Mouse (Mus musculus) cerebellum, adult 11 months (tissue): ENCODE data around the gene Bmper.

ENCODE experiments used
- DNase-seq: peaks from one replicate; pipeline ENCODE4 v3.0.0; 2022

Bmper gene

DNA sequence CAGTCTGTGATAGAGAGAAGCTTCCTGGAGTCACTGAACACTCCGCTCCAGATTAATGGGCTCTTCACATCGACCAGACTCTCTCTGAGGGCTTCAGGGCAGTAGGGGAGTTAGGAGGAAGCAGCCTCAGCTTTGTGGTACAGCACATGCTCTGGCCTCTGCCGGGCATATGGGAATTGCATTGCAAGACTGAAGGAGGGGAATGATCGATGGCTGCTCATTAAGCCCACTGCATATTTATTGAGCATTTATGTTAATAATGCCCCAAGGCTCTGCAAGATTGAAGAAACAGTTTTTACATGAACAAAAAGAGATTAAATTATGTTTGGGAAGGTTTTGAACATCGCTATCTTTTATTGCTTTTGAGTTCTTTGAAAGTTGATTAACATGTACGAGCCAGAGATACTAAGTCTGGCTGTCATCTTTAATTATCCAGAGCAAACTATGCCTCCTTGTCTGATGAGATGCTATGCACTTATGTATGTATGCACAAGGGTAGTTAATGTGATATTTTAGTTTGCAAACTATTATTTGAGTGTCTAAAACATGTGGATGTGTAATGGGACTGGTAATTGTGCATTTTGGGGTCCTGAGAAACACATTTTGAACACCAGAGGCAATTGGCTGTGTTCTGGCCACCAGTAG is 13.9 kb downstream of the Bmper start:
- DNase-seq: no peak

DNA sequence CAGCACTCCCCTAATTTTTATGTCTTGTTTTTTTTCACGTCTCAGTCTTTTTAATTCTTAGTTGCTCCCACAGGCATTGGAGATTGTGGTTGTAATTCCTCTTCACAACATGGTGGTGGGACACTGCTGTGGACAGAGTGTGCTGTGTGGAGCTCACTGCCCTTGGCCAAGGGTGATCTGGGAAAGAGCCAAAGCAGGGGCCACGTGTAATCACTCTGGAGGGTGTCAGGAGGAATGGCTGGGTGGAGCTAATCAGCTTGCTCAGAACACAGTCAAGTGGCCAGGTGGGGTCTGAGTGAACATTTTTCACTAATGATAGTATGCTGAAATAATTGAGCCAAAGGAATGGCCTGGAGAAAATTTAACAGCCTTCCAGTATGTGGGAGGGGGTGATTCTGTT is 16.1 kb downstream of the Bmper start:
- DNase-seq: no peak

DNA sequence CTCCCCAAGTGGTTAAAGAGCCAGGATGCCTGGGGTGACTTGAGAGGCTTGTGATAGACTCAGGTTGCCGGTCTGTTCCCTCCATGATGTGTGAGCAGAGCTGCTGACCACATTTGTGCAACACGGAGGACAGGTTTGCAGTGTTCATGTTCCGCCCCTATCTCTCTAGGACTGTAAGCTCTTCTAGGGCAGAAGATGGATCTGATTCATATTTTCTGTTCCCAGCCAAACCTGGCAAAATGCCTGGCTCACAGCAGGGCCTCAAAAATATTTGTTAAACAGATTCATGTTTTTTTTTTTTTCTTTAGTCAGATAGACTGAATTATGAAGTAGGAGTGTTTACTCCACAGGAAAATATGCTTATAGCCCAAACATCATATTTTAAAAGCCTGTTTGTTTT is 20.0 kb downstream of the Bmper start:
- DNase-seq: peak; percentile 10

DNA sequence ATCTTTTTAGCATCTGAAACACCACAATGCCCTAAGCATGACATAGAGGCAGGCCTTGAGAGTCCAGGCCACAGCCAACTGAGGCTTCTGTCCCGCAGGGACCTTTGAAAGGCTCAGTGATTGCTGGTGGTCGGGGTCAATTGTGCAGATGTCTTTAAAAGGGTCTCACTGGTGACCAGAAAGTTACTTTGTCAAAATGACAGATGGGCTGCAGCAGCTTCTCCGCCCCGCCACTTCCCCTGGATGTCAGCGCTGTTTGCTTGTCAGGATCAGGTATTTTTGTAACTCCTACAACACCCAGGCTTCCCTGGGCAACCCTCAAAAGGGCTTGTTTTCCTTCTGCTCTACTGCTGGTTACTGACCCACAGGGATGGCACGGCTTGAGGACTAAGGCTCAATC is 21.0 kb downstream of the Bmper start:
- DNase-seq: no peak

DNA sequence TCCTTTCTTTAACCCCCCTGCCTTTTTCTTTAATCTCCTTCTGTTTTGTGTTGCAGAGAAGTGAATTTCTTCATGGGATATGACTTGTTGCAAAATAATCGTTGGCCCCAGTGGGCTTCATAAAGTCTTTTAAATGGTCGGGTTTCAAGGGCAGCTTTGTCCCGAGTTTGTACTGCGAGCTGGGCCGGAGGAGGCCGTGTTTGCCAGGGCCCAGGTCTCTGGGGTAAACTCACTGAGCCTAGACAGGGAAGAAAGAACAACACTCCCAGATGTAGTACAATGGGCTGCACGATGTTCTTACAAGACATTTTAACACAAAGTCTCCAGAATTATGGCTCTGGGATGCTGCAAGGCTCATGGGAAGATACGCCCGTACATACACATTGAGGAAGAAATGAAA is 23.5 kb downstream of the Bmper start:
- no peak for DNase-seq

DNA sequence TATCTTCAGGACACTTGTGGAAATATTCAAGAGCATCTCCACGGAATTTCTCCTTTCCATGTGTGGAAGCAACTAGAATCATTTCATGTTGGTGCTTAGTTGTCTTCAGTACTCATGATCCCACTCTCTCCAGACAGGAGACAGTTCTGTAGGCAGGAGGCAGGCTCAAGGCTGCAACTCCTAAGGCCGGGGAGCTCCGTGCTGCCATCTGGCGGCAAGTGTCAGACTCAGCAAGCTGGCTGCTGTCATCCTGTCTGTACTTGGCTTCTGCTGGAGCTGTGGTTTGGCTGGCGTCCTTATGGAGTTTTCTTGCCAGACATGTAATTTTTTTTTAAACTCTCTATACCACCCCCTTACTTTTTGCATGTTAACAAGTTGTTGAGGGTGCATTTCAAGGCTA is 27.1 kb downstream of the Bmper start:
- peak; percentile 53 for DNase-seq

DNA sequence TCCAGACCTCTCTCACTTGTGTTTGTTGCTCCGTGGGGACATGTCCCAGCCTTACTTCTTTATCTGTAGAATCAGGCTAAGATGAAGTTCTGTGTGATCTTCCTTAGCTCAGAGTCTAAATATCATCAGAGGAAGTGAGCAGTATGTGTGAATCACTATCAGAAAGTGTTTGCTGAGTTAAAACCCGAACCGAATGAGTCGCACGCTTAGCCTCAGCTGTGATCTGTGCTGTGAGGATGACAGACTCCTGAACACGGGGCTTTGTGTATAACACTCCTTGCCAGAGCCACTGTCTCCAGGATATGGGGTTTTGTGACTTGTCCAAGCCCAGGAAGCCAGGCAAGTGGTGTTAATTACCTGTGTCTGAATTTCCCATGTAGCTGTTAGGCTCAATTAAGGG is 28.1 kb downstream of the Bmper start:
- DNase-seq: no peak

DNA sequence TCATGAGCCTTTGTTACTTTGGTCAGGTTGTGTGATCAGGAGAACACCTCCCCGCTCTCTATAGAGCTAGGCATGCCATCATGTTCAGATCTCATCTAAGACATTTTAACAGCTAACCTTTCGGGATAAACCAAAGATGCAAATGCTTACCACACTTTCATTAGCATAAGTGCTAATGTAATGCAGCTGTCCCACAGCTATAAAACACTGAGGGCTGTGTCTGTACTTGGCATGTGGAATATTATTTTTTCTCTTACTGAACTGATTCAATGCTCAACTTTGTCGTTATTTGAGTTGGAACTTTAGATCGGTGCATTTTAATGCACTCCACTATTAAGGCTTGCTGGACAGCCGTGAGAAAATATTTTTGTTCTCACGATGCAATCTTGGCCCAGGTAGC is 30.7 kb downstream of the Bmper start:
- no peak for DNase-seq

DNA sequence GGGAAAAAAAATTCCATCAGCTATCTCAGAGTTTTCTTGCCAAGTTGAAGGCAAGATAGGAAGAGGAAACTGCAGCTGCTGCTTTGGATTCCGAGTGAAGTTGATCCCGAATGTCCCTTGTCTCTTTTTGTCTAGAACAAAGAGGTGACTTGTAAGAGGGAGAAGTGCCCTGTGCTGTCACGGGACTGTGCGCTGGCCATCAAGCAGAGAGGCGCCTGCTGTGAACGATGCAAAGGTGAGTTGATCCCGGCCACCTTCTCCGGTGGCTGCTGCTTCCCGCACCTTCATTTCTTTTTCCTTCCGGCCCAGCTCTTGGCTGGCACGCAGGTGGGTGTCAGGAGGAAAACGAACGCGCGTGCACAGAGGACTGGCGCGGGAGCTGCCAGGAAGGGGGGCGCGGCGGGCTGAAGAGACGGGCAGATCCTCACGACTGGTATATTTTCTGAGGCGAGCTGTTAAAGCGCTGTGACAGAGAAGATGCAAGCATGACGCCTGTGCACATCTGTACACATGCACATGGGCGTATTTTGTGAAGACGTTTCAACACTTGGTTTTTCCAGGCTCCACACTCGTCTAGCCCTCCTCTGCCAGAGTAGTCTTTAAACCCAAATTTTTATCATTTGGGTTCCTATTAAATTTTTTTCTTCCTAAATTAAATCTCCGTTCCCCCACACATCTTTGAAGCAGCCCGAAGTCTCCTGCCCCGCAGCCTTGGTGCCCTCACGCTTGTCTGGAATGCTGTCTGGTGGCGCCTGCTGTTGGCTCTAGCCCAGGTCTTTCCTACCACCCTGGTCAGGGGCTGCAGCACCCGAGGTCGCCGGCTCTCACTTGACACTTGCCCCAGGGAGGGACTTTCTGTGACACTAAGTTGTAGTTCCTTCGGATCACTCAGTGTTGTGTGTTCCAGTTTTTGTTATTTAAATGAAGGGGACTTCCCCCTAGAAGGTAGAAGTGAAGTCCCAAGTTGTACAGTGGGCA is 31.6 kb downstream of the Bmper start:
- DNase-seq: no peak

DNA sequence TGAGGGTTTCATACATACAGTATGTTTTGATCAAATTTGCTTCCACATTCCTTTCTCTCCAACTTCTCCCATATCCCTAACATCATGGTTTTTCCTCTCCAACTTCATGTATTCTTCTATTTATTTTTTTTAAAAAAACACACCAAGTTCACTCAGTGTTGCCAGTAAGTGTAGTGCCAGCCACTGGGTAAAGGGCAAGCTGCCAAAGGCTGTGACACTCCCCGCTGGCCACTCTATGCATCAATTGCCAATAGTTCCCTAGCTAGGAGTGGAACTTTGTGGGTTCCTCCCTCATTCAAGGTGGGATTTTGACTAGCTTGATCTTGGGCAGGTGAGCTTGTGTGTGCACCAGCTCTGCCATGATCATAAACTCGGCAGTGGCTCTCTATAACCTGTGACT is 33.0 kb downstream of the Bmper start:
- DNase-seq: no peak

DNA sequence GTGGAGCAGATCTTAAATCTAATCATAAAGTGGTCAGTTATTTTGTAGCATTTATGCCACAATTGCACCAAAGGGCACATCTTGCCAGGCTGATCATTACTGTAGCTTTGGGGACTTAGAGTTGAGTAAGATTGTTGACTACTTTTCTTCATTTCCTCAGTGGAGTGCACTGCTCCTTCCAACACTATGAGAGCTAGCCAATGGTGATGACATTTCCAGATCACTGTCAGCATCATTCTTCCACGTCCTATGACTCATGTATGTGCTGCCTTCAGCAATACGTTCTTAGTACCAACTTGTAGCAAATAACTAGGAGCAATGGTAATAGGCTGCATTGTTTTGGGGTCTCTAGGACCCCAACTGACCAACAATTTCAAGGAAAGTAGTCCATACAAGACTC is 33.7 kb downstream of the Bmper start:
- no peak for DNase-seq

DNA sequence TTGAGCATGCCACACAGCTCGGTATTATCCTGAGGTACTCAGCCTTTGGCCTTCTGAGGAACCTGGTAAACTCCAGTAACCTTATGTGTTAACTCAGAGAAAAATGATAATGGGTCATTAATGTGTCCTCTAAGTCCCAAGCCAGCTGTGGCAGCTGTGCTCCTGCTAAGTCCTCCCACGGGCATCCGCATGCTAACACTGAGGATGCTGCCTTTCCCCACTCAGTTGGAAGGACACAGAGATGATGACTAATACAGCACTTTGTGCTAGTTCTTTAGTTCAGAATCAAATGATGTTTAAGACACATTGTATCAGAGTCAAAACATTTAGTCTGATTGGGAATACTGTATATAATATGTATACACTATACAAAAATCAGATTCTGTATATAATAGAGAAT is 39.0 kb downstream of the Bmper start:
- DNase-seq: no peak

DNA sequence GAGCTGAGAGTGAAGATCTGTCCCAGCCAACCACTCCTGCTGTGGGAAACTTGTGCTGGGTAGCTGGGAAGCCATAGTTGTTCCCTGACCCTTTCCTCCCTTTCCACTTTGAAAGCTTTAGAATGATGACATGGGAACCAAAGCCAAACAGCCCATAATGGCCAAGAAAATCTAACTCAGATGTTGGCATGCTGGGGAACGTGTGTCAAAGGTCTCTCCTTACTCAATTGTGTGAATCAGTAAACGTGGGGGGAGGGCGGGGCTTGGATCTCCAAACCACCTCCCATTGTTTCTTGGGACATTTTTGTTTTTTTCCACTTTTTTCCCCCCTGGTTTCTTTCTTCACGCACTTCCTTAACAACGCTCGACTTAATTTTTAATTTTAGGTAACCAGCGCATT is 40.0 kb downstream of the Bmper start:
- no peak for DNase-seq

DNA sequence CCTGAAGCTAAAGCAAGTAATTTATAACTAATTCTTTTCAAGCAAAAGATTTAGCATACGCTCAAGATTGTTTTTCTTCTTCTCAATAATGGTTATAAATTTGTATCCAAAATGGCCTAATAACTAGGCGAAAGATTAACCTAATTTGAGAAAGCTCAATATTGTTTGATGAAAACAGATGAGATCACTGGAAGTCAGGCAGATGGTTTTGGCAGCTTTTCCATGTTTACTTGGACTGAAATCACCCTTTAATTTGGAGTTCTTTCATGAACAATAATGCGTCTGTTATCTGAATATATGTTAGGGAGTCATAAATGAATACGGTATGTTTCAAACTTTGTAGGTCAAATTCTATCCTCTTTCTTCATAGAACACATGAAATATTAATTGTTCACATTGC is 41.6 kb downstream of the Bmper start:
- no peak for DNase-seq

DNA sequence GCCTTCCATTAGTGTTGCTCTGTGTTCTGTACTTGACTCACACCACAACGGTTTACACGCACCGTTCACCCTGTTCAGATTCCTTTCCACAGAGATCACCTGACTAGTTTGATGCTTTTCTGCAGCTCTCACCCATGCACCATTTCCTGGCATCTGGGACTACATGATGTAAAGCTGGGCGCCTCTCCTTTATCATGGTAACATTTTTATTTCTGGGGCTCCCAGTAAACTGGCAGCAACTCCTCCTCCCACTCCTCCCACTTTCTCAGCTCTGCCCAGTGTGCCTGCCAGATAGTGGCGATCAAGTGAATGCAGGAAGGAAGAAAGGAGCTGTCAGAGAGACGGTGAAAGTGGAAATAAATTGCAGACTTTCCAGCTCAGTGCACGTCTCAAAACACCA is 45.7 kb downstream of the Bmper start:
- DNase-seq: no peak

DNA sequence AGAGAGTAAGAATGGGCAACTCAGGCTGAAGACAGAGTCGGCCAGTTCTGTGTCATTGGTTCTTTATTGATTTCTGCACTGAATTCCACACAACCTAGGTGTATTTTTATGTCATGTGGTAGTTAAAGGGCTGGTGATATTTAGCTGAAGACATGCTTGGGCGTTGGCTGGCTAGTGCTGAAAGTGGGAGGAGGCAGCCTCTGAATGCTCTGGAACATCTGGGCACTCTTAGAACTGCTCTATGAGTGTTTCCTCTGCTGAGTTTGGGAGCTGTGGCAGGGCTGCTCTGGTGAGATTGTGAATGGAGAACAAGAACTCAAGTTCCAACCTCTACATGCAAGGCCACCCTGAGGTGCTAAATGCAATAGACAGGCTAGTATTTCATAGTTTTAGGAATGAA is 46.2 kb downstream of the Bmper start:
- DNase-seq: no peak

DNA sequence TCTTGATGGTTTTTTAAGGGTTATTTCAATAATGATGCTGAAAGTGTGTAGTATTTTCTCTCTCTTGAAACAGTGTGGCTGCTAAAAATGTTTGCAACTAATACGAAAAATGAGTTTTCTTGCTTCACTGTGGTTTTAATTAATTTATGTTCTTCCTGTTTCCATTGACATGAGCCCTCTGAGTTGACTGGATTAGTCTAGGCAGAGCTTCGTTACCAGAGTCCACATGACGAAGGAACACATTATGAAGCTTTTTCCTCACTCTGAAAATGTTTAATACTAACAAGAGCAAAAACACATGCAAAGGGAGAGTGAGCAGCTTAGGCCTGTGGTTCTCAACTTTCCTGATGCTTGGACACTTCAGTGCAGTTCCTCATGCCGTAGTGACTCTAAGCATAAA is 53.4 kb downstream of the Bmper start:
- DNase-seq: no peak

DNA sequence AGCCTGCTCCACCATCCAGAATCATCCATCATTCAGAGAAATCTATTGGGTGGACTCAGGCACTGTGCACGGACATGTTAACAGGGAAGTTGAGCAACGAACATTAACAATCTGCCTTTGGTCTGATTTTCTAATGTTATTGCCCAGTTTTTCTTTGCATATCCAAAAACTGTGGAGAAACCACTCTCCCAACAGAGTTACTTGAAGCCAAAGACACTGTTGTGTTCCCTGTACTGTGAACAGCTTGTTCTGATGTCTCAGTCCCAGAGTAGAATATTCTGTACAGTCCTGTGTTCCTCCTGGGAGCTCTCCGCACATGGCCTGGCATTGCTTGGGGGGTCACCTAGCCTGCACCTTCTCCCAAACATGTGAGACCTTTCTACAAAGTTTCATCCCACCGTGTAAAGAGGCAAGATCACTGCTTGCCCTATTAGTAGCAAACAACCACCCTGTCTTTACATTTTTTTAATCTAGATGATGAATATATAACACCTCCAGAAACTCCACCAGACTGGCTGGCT is 62.1 kb downstream of the Bmper start:
- no peak for DNase-seq

DNA sequence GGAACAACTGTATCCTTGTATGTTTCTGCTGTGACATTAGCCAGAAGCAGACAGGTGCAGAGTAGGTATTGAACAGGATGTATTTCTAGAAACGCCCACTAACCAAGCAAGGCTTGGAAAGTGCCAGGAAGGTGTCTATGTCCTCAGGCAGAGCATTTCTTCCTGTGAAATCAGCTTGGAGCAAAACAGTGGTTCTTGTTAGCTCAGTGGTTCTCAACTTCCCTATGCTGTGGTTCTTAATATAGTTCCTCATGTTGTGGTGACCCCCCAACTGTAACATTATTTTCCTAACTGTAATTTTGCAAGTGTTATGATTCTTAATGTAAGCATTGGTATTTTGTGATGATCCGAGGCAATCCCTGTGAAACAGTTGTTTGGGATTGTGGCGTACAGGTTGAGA is 70.7 kb downstream of the Bmper start:
- DNase-seq: no peak

DNA sequence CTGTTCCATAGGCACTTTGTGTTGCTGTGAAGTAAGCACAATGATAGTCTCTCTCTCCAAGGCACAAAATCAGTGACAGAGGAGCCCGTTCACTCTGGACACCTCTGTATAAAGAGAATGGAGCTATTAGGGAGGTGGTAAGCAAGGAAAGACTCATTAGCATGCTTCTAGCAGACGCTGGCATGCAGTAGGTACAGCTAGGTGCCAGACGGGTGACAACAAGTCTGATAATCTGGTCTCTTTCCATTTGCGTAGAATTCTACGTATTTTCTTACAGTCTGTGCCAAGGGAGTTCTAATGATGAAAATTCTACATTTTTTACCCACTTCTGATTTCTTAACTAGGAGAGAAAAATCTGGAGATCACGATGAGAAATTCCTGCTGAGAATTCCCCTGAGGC is 72.7 kb downstream of the Bmper start:
- no peak for DNase-seq

DNA sequence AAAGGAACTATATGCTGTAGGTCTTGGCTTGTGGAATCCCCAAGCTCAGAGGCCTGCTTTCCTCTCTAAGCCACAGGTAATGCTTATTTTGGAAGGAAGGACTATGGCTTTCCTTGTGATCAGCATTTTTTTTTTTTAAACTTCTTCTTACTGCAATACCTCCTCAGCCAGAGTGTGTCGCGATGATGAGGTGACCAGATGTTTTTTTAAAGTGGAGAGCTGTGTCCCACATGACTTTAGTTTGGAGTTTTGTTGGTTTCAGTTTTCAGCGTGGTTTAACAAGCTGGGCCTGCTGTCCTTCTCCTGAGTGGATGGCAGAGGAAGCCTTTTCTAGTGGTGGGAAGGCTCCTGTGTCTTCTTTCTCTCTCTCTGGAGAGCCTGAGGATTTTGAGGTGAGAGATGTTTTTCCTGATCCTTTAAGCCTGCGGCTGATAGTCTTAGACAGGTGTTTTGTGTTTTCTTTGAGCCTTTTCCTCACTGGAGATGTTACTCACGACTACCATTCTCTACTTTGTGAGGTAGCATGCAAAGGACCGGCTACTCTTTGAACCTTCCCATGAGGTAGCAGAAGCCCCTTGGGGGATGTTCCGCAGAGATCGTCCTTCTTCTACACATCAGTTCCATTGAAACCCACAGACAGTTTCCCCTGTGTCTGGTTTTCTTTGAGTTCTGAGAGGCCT is 74.8 kb downstream of the Bmper start:
- DNase-seq: no peak

DNA sequence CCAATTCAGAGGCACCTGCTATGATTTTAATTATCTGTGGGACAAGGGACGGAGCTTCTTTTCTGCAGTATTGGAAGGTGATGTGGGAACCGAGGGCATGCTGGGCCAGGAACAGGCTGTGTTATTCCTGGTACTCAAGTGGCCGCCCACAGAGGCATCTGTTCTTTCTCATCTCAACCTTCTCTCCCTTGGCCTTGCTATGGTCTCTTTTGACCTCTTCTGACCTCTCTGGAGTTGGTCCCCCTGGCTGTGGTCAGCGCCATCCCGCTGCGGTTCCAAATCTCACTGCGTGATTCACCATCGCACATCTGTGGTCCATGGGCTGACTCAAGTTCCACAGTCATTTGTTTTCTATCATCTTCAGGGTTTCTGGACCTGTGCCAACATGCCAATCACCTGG is 77.5 kb downstream of the Bmper start:
- DNase-seq: peak; percentile 27

DNA sequence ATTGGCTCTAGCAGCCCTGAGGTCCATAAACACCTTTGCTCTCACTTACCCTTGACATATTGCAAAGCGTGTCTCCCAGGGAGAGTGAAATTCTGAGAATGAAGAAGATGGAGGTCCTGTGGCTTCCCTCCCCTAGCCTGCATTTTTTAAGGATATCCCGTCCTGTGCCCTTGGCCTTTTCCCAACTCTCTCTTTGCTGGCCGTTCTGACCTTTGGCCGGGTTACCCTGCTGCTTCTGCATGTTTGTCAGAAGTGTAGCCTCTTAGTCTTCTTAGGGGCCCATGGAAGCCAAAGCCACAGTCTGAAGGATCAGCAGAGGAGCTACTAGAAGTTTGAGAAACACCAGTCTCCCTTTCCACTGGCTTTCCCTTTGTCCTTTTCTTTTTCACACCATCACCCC is 82.8 kb downstream of the Bmper start:
- DNase-seq: no peak

DNA sequence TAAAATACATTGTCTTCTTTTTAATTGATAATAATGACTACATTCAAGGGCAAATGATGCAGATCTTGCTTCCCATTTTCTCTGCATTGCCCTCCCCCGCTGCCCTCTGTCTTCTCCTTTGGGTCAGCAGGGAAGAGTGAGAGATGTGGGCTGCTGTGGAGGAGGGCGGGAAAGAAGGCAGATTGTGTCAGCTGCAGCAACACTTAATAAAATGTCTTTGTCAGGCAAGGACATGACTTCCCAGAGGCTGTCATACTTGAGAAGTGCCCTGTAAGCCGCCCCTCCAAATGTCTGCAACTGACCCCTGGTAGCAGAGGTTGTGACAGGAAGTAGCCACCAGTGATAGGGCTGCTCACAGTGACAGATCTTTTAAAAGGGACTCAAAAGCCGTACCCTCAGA is 83.3 kb downstream of the Bmper start:
- no peak for DNase-seq
